Mouse (Mus musculus) kidney, adult 8-10 months (tissue): ENCODE results near the gene Hoxd12.

ENCODE experiments used
- DNase-seq, 2 experiments: peaks; one replicate each; pipeline ENCODE4 v3.0.0; 2022

Hoxd12 gene

GRCm38 (mm10) chr2:74666411-74666810 lies 8.4 kb upstream of the Hoxd12 start:
- DNase-seq = no peak

GRCm38 (mm10) chr2:74667191-74667841 lies 7.5 kb upstream of the Hoxd12 start:
- no peak for DNase-seq

GRCm38 (mm10) chr2:74667842-74668357 lies 6.9 kb upstream of the Hoxd12 start, which contains the start of gene Hoxd13:
Hoxd13 (plus strand) TSS chr2:74668310.
- DNase-seq = no peak

GRCm38 (mm10) chr2:74668370-74669229 lies 6.2 kb upstream of the Hoxd12 start:
- DNase-seq = no peak

- DNase-seq = no peak
These were observed 5.6 kb upstream of the Hoxd12 start for GRCm38 (mm10) chr2:74669230-74669578.

GRCm38 (mm10) chr2:74669650-74670235 lies 5.1 kb upstream of the Hoxd12 start:
- no peak for DNase-seq

- DNase-seq = no peak
These were observed 4.1 kb upstream of the Hoxd12 start for GRCm38 (mm10) chr2:74670632-74671188.

- DNase-seq = no peak
These were observed 3.0 kb upstream of the Hoxd12 start for GRCm38 (mm10) chr2:74671847-74672246.

- peak in 1 of 2 experiments; percentile 46 for DNase-seq
These were observed 2.1 kb upstream of the Hoxd12 start for GRCm38 (mm10) chr2:74672481-74673362.

GRCm38 (mm10) chr2:74673835-74674425 lies 883 bp upstream of the Hoxd12 start:
- peak in 1 of 2 experiments; percentile 0 for DNase-seq

GRCm38 (mm10) chr2:74675666-74676282 lies 961 bp downstream of the Hoxd12 start:
- DNase-seq = no peak

GRCm38 (mm10) chr2:74676376-74677052 lies 1.7 kb downstream of the Hoxd12 start:
- no peak for DNase-seq

- no peak for DNase-seq
These were observed 2.3 kb downstream of the Hoxd12 start for GRCm38 (mm10) chr2:74677106-74677505.

GRCm38 (mm10) chr2:74678891-74679595 lies 4.2 kb downstream of the Hoxd12 start, which contains the start of gene Hoxd11:
Hoxd11 (plus strand) TSS chr2:74679557.
- DNase-seq = no peak

GRCm38 (mm10) chr2:74679596-74679971 lies 4.8 kb downstream of the Hoxd12 start:
- no peak for DNase-seq

GRCm38 (mm10) chr2:74679980-74680379 lies 5.2 kb downstream of the Hoxd12 start:
- DNase-seq = no peak

- DNase-seq = no peak
These were observed 6.0 kb downstream of the Hoxd12 start for GRCm38 (mm10) chr2:74680561-74681398.

GRCm38 (mm10) chr2:74681594-74682531 lies 7.0 kb downstream of the Hoxd12 start:
- DNase-seq = no peak
